Mouse (Mus musculus) liver, adult 2 months (tissue): ENCODE data around the gene Szt2.

Experiments used
- CTCF ChIP-seq: fragments of 200-500 bp; IDR thresholded peaks from 2 replicates; pipeline ENCODE4 v1.5.1; 2011; ENCODE audit warnings: low read depth, low read length, control low read depth
- POLR2A ChIP-seq: fragments of 200-500 bp; IDR thresholded peaks from 2 replicates; pipeline ENCODE4 v1.6.1; 2011; ENCODE audit warnings: low read length, control low read depth; ENCODE audit not compliant: insufficient read depth; ENCODE audit errors: extremely low read depth

GRCm38 (mm10) chr4:118415779-118416178, 6.7 kb upstream of the Szt2 start:
- TF ChIP-seq CTCF (no peak), POLR2A (no peak)
